Mouse (Mus musculus): ENCODE measurements around the gene Tbc1d2b. TPM values are rescaled to one million over a fixed set of nuclear protein-coding genes. Genes with fewer than 3 reads are reported as not detected.
A peak's percentile ranks its signal among the peaks of the same experiment; 100 is the strongest.

The Tbc1d2b gene
- total RNA-seq (2021) = 10 to 100 TPM; 44.3 to 47.7 TPM
- long read RNA-seq, experiment 1, full-length matches to known transcripts = 7 of 25 reads
- long read RNA-seq, experiment 1, partial matches to known transcripts = 5 of 25 reads
- long read RNA-seq, experiment 1, other reads (novel, unspliced or antisense) = 13 of 25 reads
- long read RNA-seq, experiment 2, full-length matches to known transcripts = 4 of 34 reads
- long read RNA-seq, experiment 2, partial matches to known transcripts = 10 of 34 reads
- long read RNA-seq, experiment 2, other reads (novel, unspliced or antisense) = 20 of 34 reads

DNA sequence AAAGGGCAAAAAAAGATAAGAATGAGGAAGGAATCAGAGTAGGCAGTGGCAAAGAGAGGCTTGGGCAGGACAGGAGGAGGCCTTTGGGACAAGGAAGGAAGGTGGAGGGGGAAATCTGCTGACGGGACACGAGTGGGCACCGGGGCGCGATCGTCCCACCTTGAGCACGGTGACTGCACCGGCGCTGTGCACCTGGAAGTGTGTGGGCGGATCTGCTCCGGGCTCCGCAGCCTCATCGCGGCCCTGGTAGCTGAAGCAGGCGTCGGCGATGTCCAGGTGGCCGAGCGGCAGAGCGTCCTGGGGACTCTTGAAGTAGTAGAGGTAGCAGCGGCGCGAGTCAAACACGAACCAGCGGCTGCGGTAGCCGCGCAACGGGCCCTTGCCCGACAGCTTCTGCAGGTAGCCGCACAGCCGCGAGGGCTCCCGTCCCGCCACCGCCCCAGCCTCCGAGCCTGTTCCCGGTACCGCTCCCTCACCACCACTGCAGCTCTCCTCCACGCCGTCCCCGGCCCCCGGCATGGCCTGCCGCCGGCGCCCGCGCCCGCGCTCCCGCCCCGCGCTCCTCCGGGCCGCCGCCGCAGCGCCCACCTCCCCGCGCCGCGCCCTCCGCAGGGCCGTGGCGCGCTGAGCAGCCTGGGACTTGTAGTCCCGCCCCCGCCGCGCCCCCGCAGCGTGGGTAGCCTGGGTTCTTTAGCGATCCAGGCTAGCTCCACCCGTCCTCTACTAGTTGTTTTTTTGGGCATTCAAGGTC lies at the start of gene Tbc1d2b:
Gene Tbc1d2b, minus strand, starts transcription at position 612 of the 751 bp plus-strand sequence.
- peak; percentile 23 to 37 for DNase-seq (ENCODE audit: low spot score in 2 of 2)

DNA sequence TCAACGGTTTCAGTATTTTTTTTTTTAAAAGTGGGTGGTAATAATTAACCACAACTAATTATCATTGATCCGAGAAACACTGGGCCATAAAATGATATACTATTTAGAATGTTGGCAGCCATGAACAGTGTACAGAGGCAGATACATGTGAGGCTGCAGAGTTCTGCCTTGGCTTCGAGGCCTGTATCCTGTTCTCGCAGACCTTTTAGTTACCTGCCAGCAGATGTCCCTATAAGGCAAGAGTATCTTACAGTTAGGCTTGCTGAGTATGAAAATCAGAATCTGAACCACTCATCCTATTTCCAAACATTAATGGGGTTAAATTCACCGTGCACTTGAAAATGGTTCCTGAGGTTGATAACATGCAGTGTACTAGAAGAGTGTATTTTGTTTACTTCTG lies 45.7 kb upstream of the Tbc1d2b start:
- no peak for DNase-seq (ENCODE audit: low spot score in 2 of 2)

- no peak for DNase-seq (ENCODE audit: low spot score in 2 of 2)
Observed at GRCm38 (mm10) chr9:90315662-90316061, 45.1 kb upstream of the Tbc1d2b start.

GRCm38 (mm10) chr9:90304254-90304653 lies 33.6 kb upstream of the Tbc1d2b start:
- DNase-seq (ENCODE audit: low spot score in 2 of 2) = no peak

GRCm38 (mm10) chr9:90303101-90303835 lies 32.7 kb upstream of the Tbc1d2b start:
- DNase-seq (ENCODE audit: low spot score in 2 of 2) = no peak

- no peak for DNase-seq (ENCODE audit: low spot score in 2 of 2)
Observed at GRCm38 (mm10) chr9:90302670-90303069, 32.1 kb upstream of the Tbc1d2b start.

DNA sequence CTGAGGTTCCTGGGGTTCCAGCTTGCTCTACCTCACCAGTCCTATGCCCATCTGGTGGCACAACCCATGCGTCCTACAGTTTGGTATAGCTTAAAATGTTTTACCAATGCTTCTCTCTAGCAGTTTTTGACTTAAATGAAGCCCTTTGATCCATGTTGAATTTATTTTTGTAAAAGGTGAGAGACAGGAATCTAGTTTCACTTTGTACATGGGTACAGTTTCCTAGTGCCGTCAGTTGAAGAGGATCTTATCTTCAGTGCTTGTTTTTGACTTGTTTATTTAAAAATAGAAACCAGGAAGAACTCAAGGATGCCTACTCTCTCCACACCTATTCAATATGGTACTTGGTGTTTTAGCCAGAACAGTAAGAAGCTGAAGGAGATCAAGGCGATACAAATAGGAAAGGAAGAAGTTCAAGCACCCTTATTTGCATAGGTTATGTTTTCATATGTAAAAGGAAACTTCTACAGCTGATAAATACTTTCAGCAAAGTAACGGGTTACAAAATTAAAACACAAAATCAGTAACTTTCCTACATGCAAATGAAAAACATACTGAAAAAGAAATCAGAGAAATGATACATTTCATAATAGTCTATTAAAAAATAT lies 30.6 kb upstream of the Tbc1d2b start:
- DNase-seq (ENCODE audit: low spot score in 2 of 2) = no peak

GRCm38 (mm10) chr9:90297637-90298036 lies 27.0 kb upstream of the Tbc1d2b start:
- no peak for DNase-seq (ENCODE audit: low spot score in 2 of 2)

DNA sequence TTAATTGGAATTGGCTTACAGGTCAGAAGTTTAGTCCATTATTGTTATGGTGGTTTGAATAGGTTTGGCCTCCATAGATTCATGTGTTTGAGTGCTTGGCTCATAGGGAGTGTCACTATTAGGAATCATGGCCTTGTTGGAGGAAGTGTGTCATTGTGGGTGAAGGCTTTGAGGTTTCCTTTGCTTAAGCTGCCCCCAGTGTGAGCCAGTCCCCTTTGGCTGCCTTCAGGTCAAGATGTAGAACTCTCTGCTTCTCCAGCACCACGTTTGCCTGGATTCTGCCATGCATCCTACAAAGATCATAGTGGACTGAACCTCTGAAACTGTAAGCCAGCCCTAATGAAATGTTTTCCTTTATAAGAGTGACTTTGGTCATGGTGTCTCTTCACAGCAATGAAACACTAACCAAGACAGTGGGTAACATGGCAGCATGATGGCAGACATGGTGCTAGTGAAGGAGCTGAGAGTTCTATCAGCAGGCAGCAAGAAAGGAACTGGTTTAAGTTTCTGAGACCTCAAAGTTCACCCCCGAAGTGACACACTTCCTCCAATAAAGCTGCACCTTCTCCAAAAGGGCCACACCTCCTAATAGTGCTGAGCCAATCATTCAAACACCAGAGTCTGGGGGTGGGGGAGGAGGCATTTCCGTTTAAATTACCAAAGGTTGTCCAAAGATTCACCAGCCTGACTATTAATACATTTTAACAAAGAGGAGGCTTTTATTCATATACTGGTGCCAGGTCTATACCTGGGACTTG lies 23.2 kb upstream of the Tbc1d2b start:
- DNase-seq (ENCODE audit: low spot score in 2 of 2) = no peak

DNA sequence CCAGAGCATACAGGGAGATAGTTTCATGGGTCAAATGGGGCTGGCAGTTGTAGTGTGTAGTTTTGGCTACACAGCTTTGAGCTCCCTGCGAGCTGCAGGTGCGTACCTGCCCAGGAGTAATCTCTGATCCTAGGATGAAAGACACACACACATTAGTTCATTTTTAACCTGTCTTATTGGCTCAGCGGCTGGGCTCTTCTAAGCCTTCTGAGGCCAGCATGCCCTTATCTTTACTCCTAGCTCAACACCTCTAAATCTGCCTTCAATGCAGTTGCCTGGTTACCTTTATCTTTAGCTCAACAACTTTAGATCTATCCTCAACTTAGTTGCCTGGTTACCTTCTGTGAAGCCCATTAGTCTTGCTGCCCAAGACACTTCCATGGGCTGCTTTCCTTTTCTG lies 7.8 kb upstream of the Tbc1d2b start:
- DNase-seq (ENCODE audit: low spot score in 2 of 2) = no peak

GRCm38 (mm10) chr9:90277884-90278283 lies 7.3 kb upstream of the Tbc1d2b start:
- no peak for DNase-seq (ENCODE audit: low spot score in 2 of 2)

DNA sequence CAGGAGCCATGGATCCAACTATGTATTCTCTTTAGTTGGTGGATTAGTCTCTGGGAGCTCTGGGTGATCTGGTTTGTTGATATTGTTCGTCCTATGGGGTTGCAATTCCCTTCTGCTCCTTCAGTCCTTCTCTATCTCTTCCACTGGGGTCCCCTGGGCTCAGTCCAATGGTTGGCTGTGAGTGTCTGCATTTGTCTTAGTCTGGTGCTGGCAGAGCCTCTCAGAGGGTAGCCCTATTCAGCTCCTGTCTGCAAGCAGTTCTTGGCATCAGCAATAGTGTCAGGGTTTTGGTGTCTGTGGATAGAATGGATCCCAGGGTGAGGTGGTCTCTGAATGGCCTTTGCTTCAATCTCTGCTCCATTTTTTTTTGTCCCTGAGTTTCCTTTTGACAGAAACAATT lies 6.2 kb upstream of the Tbc1d2b start:
- no peak for DNase-seq (ENCODE audit: low spot score in 2 of 2)

DNA sequence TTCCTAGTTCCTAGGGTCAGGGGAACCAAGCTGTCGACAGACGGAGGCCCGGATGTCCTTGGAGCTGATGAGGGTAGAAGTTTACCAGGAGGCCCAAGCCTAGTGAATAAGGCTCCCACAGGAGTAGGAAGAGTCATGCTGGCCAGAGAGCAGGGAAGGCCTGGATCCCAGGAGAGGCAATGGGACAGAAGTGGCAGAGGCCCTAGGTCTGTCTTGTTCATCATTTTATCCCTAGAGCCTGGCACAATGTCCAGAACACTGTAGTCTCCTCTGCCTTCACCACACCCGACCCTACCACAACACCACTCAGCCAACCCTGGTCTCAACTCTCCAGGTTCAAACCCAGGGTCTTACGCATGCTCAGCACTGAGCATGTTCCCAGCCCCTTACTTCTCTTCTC lies 5.3 kb upstream of the Tbc1d2b start:
- no peak for DNase-seq (ENCODE audit: low spot score in 2 of 2)

- no peak for DNase-seq (ENCODE audit: low spot score in 2 of 2)
Observed at GRCm38 (mm10) chr9:90275500-90275899, 4.9 kb upstream of the Tbc1d2b start.

DNA sequence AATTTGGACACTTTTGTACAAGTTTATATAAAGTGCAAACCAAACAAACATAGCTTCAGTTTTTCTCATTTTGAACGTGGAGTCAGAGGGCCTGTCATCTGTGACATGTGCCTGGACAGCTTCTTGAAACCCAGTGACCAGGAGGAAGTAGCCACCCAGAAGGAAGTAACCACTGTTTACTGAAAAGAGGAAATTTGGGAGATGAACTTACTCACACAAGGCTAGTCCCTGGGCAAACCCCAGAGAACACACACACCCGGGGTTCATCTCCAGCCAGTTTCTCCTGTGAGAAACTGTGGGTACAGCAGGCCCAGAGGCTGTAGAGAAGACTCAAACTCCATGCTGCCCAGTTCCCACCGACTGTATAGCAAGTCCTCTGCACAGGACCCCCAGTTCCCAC lies 3.9 kb upstream of the Tbc1d2b start:
- no peak for DNase-seq (ENCODE audit: low spot score in 2 of 2)

DNA sequence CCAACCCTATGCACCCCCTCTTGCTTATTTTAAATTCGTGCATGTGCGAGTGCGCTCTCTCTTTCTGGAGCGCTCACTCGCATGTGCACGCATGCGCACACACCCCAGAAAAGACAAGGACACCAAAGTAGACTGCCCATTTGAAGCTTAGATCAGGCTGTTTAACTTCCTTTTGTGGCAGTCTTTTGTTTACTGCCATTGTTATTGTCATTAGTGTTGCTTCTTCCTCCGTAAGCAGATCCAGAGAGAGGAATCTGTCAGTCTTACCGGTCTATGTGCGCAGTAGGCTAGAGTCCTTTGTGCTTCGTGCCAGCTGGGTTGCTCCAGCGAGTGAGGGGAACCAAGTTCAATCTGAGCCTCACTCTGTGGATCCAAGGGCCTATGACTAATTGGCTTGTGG lies 1.7 kb upstream of the Tbc1d2b start:
- DNase-seq (ENCODE audit: low spot score in 2 of 2) = no peak

DNA sequence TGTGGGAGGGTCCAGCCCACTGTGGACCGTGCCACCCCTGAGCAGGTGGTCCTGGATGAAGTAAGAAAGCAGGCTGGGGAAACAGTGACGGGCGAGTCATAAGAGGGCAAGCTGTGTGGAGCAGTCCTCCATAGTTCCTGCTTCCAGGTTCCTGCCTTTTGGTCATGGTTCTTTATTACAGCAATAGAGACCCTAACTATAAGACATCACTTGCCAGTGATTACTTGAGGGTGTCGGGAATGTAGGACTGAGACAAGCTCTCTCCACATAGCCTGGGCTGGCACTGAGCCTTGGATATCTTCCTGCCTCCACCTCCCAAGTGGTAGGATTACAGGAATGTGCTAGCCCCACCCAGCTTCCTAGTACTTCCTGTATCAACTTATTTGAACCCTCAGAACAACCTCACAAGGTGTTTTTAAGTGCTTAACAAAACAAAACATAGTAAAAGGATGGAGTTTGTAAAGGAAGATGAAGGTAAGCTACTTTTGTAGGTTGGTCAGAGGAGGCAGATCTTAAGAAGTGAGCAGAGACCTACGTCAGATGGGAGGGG lies 1.0 kb upstream of the Tbc1d2b start:
- DNase-seq (ENCODE audit: low spot score in 2 of 2) = no peak

GRCm38 (mm10) chr9:90270944-90271295 lies 316 bp upstream of the Tbc1d2b start:
- no peak for DNase-seq (ENCODE audit: low spot score in 2 of 2)

GRCm38 (mm10) chr9:90269011-90269681 lies 1.5 kb downstream of the Tbc1d2b start:
- peak in 1 of 2 experiments; percentile 34 for DNase-seq (ENCODE audit: low spot score in 2 of 2)

GRCm38 (mm10) chr9:90266926-90267325 lies 3.7 kb downstream of the Tbc1d2b start:
- no peak for DNase-seq (ENCODE audit: low spot score in 2 of 2)
